ENCODE assay signal across 8 mouse cellular contexts in genomic region chr13:117023346-117024050, GRCm38 (mm10). TPM values are rescaled to one million over a fixed set of nuclear protein-coding genes. Genes with fewer than 3 reads are reported as not detected.
A peak's percentile ranks its signal among the peaks of the same experiment; 100 is the strongest.
DNase-seq lines count a peak whose midpoint lies in the region; ATAC-seq and TF ChIP-seq lines count a peak whose summit lies in the region.

No protein-coding gene starts in this region.

- ATAC-seq in forebrain, embryonic 16.5 days = no peak
- ATAC-seq in liver, embryonic 14.5 days (ENCODE audit: insufficient read depth) = no peak

- intact Hi-C loops in heart, postnatal 36 days (cut with DNase I) = loop anchor here (2.0 kb wide), 1 partner anchor 85 kb away; no protein-coding TSS in a partner anchor

- TF ChIP-seq EP300 in liver, embryonic 14.5 days (IDR thresholded peaks at IDR 0.05; ENCODE audit: low read depth) = no peak

- no peak for TF ChIP-seq CTCF in C2C12 (IDR thresholded peaks at IDR 0.05; ENCODE audit: control insufficient read depth, insufficient read depth, insufficient read length)
- no peak for TF ChIP-seq CTCF in liver, embryonic 14.5 days (IDR thresholded peaks at IDR 0.05; ENCODE audit: low read depth)

- no peak overlapping the region for H3ac ChIP-seq in C2C12 (ENCODE audit: control insufficient read depth, insufficient read length, low read depth)

- no peaks in the 10 kb centered on the region for H3K9me3 ChIP-seq in forebrain, embryonic 16.5 days (ENCODE audit: control insufficient read depth, low read length)
- no peaks in the 10 kb centered on the region for H3K9me3 ChIP-seq in liver, embryonic 14.5 days (ENCODE audit: control insufficient read depth, low read length)

- H3K79me2 ChIP-seq in C2C12 (ENCODE audit: control insufficient read depth, insufficient read depth) = peaks cover 61% of the 10 kb centered on the region

- H3K9ac ChIP-seq in forebrain, embryonic 16.5 days (replicated peaks; ENCODE audit: low read depth, low read length) = peak overlapping the region; percentile 97
- H3K9ac ChIP-seq in liver, embryonic 14.5 days (replicated peaks) = no peak overlapping the region

- peak overlapping the region; percentile 74 for H3K4me3 ChIP-seq in C2C12 (ENCODE audit: insufficient read depth, poor library complexity, severe bottlenecking)
- H3K4me3 ChIP-seq in forebrain, embryonic 16.5 days (replicated peaks; ENCODE audit: low read length) = peak overlapping the region; percentile 93
- peak overlapping the region; percentile 56 to 58; a peak in 3 of 4 replicates for H3K4me3 ChIP-seq in liver, embryonic 14.5 days (ENCODE audit: insufficient read depth in 1 of 2, low read depth in 2 of 2, low read length in 2 of 2)

- H3K36me3 ChIP-seq in C2C12 (ENCODE audit: control insufficient read depth, insufficient read depth) = no peaks in the 10 kb centered on the region
- no peaks in the 10 kb centered on the region for H3K36me3 ChIP-seq in forebrain, embryonic 16.5 days (ENCODE audit: control insufficient read depth, insufficient read depth)
- H3K36me3 ChIP-seq in liver, embryonic 14.5 days (replicated peaks; ENCODE audit: control insufficient read depth, insufficient read depth, low read depth) = no peaks in the 10 kb centered on the region

- H3K79me3 ChIP-seq in C2C12 (ENCODE audit: low read depth) = peaks cover 38% of the 10 kb centered on the region

- peaks cover 11% of the 10 kb centered on the region; the same call in 1 of the 2 replicates for H3K4me1 ChIP-seq in forebrain, embryonic 16.5 days (replicated peaks; ENCODE audit: control insufficient read depth, insufficient read depth, low read length)
- H3K4me1 ChIP-seq in liver, embryonic 14.5 days (replicated peaks; ENCODE audit: control insufficient read depth in 2 of 2, insufficient read depth in 2 of 2, low read length in 1 of 2) = peaks cover 0 to 8% of the 10 kb centered on the region in 2 experiments; a peak in 2 of 4 replicates

- DNase-seq in heart, adult 11 months = peak; percentile 83
- no peak for DNase-seq in heart, postnatal 36 days
- DNase-seq in liver, embryonic 14.5 days (ENCODE audit: low read depth in 3 of 3, low spot score in 3 of 3) = no peak
- no peak for DNase-seq in frontal cortex, postnatal 10 days (ENCODE audit: low spot score in 2 of 2)
- DNase-seq in spleen, postnatal 4 days (ENCODE audit: low spot score in 2 of 2) = no peak
- DNase-seq in right cerebral cortex, postnatal 25 days = no peak

- 6% methylated on average over 12 of the region's 12 CpGs for WGBS in forebrain, embryonic 16.5 days
- WGBS in liver, embryonic 14.5 days (ENCODE audit: insufficient replicate concordance) = 12% methylated on average over 12 of the region's 12 CpGs

- H3K27me3 ChIP-seq in C2C12 (ENCODE audit: control insufficient read depth, insufficient read depth, insufficient read length) = no peaks in the 10 kb centered on the region
- H3K27me3 ChIP-seq in forebrain, embryonic 16.5 days (replicated peaks; ENCODE audit: control insufficient read depth, insufficient read depth, low read length) = no peaks in the 10 kb centered on the region
- peaks cover 27% of the 10 kb centered on the region for H3K27me3 ChIP-seq in liver, embryonic 14.5 days (ENCODE audit: control insufficient read depth, insufficient read depth, low read length)

- peak overlapping the region; percentile 90 for H3K27ac ChIP-seq in forebrain, embryonic 16.5 days (ENCODE audit: low read length)
- no peak overlapping the region for H3K27ac ChIP-seq in liver, embryonic 14.5 days

- peak overlapping the region; percentile 92 for H3K4me2 ChIP-seq in forebrain, embryonic 16.5 days (ENCODE audit: low read length)
- peak overlapping the region; percentile 70 for H3K4me2 ChIP-seq in liver, embryonic 14.5 days (ENCODE audit: low read depth)

TF ChIP-seq in C2C12, 6 proteins besides CTCF, POLR2A, EP300 and RAD21:
- TF ChIP-seq USF1 (IDR thresholded peaks at IDR 0.05; ENCODE audit: low read depth) (no peak), FOSL1 (IDR thresholded peaks at IDR 0.05; ENCODE audit: insufficient read depth, low read length, poor library complexity, severe bottlenecking) (no peak), CEBPB (IDR thresholded peaks at IDR 0.05; ENCODE audit: low read depth) (no peak), MAX (IDR thresholded peaks at IDR 0.05) (no peak), MYOD1 (IDR thresholded peaks at IDR 0.05; ENCODE audit: control insufficient read depth, insufficient read length, low read depth) (no peak), MYOG (IDR thresholded peaks at IDR 0.05; ENCODE audit: control insufficient read depth, extremely low read depth, insufficient read length) (no peak)

RNA-seq across cellular contexts. Expression of gene Parp8, which starts 1.8 kb away (rescaled TPM):
- 10 to 100 TPM in 1 of 2 experiments, 1 to 10 TPM in 1; 8.4 to 11.8 TPM for total RNA-seq in heart, postnatal 36 days (2021)
- 7.7 TPM for polyA plus RNA-seq in C2C12 (2012; fragmentation: generic; extraction: Trizol)
- polyA plus RNA-seq in forebrain, embryonic 16.5 days (2015; fragmentation: Nextera tagmentation; extraction: Ambion mirVana) = 19.2 and 24.1 TPM in 2 replicates
- 2.2 and 3.2 TPM in 2 replicates for polyA plus RNA-seq in liver, embryonic 14.5 days (2012; rRNA removed)
- 1.7 and 2.0 TPM in 2 replicates for polyA plus RNA-seq in liver, embryonic 14.5 days (2014; fragmentation: Nextera tagmentation; extraction: Ambion mirVana)
